Mouse (Mus musculus): ENCODE measurements around the gene Msmb. TPM values are rescaled to one million over a fixed set of nuclear protein-coding genes. Genes with fewer than 3 reads are reported as not detected.
"Not testable (repeated sequence)": the region's sequence is repeated elsewhere in the genome, so short reads cannot be mapped to it uniquely, and the experiment has no call there.

Msmb gene
- polyA plus RNA-seq, 1 experiment from 2014 or later: not detected

GRCm38 (mm10) chr14:32106911-32107310 lies 34.9 kb upstream of the Msmb start:
- ATAC-seq (replicated peaks; ENCODE audit: low FRiP score) (no peak), DNase-seq (ENCODE audit: low spot score) (no peak)
- no peaks in the 10 kb centered on the region for H3K9me3 ChIP-seq (ENCODE audit: control insufficient read depth, low read length)
- no peak overlapping the region for H3K4me2 ChIP-seq
- H3K27ac ChIP-seq (ENCODE audit: low read depth, low read length): no peak overlapping the region
- WGBS: 87% methylated on average over 4 of the region's 4 CpGs
- 0 out of 2 replicates have a peak, but pooled peaks cover 2% of the 10 kb centered on the region for H3K4me1 ChIP-seq (replicated peaks; ENCODE audit: control insufficient read depth, insufficient read depth, low read length)
- H3K27me3 ChIP-seq (replicated peaks; ENCODE audit: control insufficient read depth, insufficient read depth, low read length): no peaks in the 10 kb centered on the region
- peaks cover 6% of the 10 kb centered on the region; the same call in 1 of the 2 replicates for H3K36me3 ChIP-seq (ENCODE audit: control insufficient read depth, insufficient read depth, low read length)
- H3K9ac ChIP-seq (ENCODE audit: low read depth, low read length): no peak overlapping the region
- no peak overlapping the region for H3K4me3 ChIP-seq (ENCODE audit: low read depth, low read length)

- not testable (repeated sequence) for H3K27ac ChIP-seq (ENCODE audit: low read depth, low read length); DNase-seq (ENCODE audit: low spot score); ATAC-seq (replicated peaks; ENCODE audit: low FRiP score); H3K4me1 ChIP-seq (replicated peaks; ENCODE audit: control insufficient read depth, insufficient read depth, low read length); H3K36me3 ChIP-seq (ENCODE audit: control insufficient read depth, insufficient read depth, low read length); H3K4me3 ChIP-seq (ENCODE audit: low read depth, low read length); H3K9ac ChIP-seq (ENCODE audit: low read depth, low read length); H3K27me3 ChIP-seq (replicated peaks; ENCODE audit: control insufficient read depth, insufficient read depth, low read length); H3K4me2 ChIP-seq; H3K9me3 ChIP-seq (ENCODE audit: control insufficient read depth, low read length)
- 89% methylated on average over 10 of the region's 10 CpGs for WGBS
Measured at GRCm38 (mm10) chr14:32112124-32112523, 29.7 kb upstream of the Msmb start.

- Histone ChIP-seq H3K9ac (ENCODE audit: low read depth, low read length) (no peak overlapping the region), H3K4me2 (no peak overlapping the region), H3K9me3 (ENCODE audit: control insufficient read depth, low read length) (no peaks in the 10 kb centered on the region), H3K36me3 (ENCODE audit: control insufficient read depth, insufficient read depth, low read length) (no peaks in the 10 kb centered on the region), H3K27ac (ENCODE audit: low read depth, low read length) (no peak overlapping the region), H3K4me3 (ENCODE audit: low read depth, low read length) (no peak overlapping the region), H3K27me3 (replicated peaks; ENCODE audit: control insufficient read depth, insufficient read depth, low read length) (no peaks in the 10 kb centered on the region), H3K4me1 (replicated peaks; ENCODE audit: control insufficient read depth, insufficient read depth, low read length) (no peaks in the 10 kb centered on the region; the same call in 1 of the 2 replicates)
- ATAC-seq (replicated peaks; ENCODE audit: low FRiP score) (no peak), DNase-seq (ENCODE audit: low spot score) (no peak)
- 71% methylated on average over 11 of the region's 11 CpGs for WGBS
Measured at GRCm38 (mm10) chr14:32120940-32121919, 20.6 kb upstream of the Msmb start.

- Histone ChIP-seq H3K4me1 (replicated peaks; ENCODE audit: control insufficient read depth, insufficient read depth, low read length) (no peaks in the 10 kb centered on the region; the same call in 1 of the 2 replicates), H3K36me3 (ENCODE audit: control insufficient read depth, insufficient read depth, low read length) (no peaks in the 10 kb centered on the region), H3K4me3 (ENCODE audit: low read depth, low read length) (no peak overlapping the region), H3K27me3 (replicated peaks; ENCODE audit: control insufficient read depth, insufficient read depth, low read length) (no peaks in the 10 kb centered on the region), H3K9ac (ENCODE audit: low read depth, low read length) (no peak overlapping the region), H3K4me2 (no peak overlapping the region), H3K27ac (ENCODE audit: low read depth, low read length) (no peak overlapping the region), H3K9me3 (ENCODE audit: control insufficient read depth, low read length) (no peaks in the 10 kb centered on the region)
- DNase-seq (ENCODE audit: low spot score) (no peak), ATAC-seq (replicated peaks; ENCODE audit: low FRiP score) (peak; percentile 62; the same call in 1 of the 2 replicates)
- 41% methylated on average over 2 of the region's 2 CpGs for WGBS
Measured at GRCm38 (mm10) chr14:32121920-32122315, 19.9 kb upstream of the Msmb start.

- Histone ChIP-seq H3K9ac (ENCODE audit: low read depth, low read length) (no peak overlapping the region), H3K27me3 (replicated peaks; ENCODE audit: control insufficient read depth, insufficient read depth, low read length) (no peaks in the 10 kb centered on the region), H3K36me3 (ENCODE audit: control insufficient read depth, insufficient read depth, low read length) (no peaks in the 10 kb centered on the region), H3K4me2 (no peak overlapping the region), H3K27ac (ENCODE audit: low read depth, low read length) (no peak overlapping the region), H3K4me1 (replicated peaks; ENCODE audit: control insufficient read depth, insufficient read depth, low read length) (no peaks in the 10 kb centered on the region; the same call in 1 of the 2 replicates), H3K9me3 (ENCODE audit: control insufficient read depth, low read length) (no peaks in the 10 kb centered on the region), H3K4me3 (ENCODE audit: low read depth, low read length) (no peak overlapping the region)
- WGBS: 59% methylated on average over 3 of the region's 3 CpGs
- DNase-seq (ENCODE audit: low spot score): no peak
- no peak for ATAC-seq (replicated peaks; ENCODE audit: low FRiP score)
Measured at GRCm38 (mm10) chr14:32124261-32124660, 17.6 kb upstream of the Msmb start.

GRCm38 (mm10) chr14:32125256-32125655 lies 16.6 kb upstream of the Msmb start:
- not testable (repeated sequence) for H3K9ac ChIP-seq (ENCODE audit: low read depth, low read length); H3K4me2 ChIP-seq; ATAC-seq (replicated peaks; ENCODE audit: low FRiP score); H3K9me3 ChIP-seq (ENCODE audit: control insufficient read depth, low read length); H3K27me3 ChIP-seq (replicated peaks; ENCODE audit: control insufficient read depth, insufficient read depth, low read length); H3K4me3 ChIP-seq (ENCODE audit: low read depth, low read length); H3K27ac ChIP-seq (ENCODE audit: low read depth, low read length); H3K36me3 ChIP-seq (ENCODE audit: control insufficient read depth, insufficient read depth, low read length); H3K4me1 ChIP-seq (replicated peaks; ENCODE audit: control insufficient read depth, insufficient read depth, low read length); DNase-seq (ENCODE audit: low spot score)
- 70% methylated on average over 5 of the region's 5 CpGs for WGBS

GRCm38 (mm10) chr14:32128409-32128808 lies 13.4 kb upstream of the Msmb start:
- no peak overlapping the region for H3K4me3 ChIP-seq (ENCODE audit: low read depth, low read length)
- DNase-seq (ENCODE audit: low spot score): no peak
- H3K9ac ChIP-seq (ENCODE audit: low read depth, low read length): no peak overlapping the region
- H3K4me1 ChIP-seq (replicated peaks; ENCODE audit: control insufficient read depth, insufficient read depth, low read length): peaks cover 12% of the 10 kb centered on the region
- no peak overlapping the region for H3K4me2 ChIP-seq
- no peaks in the 10 kb centered on the region for H3K27me3 ChIP-seq (replicated peaks; ENCODE audit: control insufficient read depth, insufficient read depth, low read length)
- H3K27ac ChIP-seq (ENCODE audit: low read depth, low read length): no peak overlapping the region
- H3K36me3 ChIP-seq (ENCODE audit: control insufficient read depth, insufficient read depth, low read length): no peaks in the 10 kb centered on the region
- H3K9me3 ChIP-seq (ENCODE audit: control insufficient read depth, low read length): no peaks in the 10 kb centered on the region
- no peak for ATAC-seq (replicated peaks; ENCODE audit: low FRiP score)
- WGBS: 66% methylated on average over 5 of the region's 5 CpGs

GRCm38 (mm10) chr14:32131836-32132235 lies 10.0 kb upstream of the Msmb start:
- no peak for DNase-seq (ENCODE audit: low spot score)
- Histone ChIP-seq H3K27me3 (replicated peaks; ENCODE audit: control insufficient read depth, insufficient read depth, low read length) (no peaks in the 10 kb centered on the region), H3K36me3 (ENCODE audit: control insufficient read depth, insufficient read depth, low read length) (no peaks in the 10 kb centered on the region), H3K9ac (ENCODE audit: low read depth, low read length) (no peak overlapping the region), H3K9me3 (ENCODE audit: control insufficient read depth, low read length) (no peaks in the 10 kb centered on the region), H3K4me1 (replicated peaks; ENCODE audit: control insufficient read depth, insufficient read depth, low read length) (peaks cover 39% of the 10 kb centered on the region), H3K27ac (ENCODE audit: low read depth, low read length) (no peak overlapping the region), H3K4me3 (ENCODE audit: low read depth, low read length) (no peak overlapping the region), H3K4me2 (no peak overlapping the region)
- ATAC-seq (replicated peaks; ENCODE audit: low FRiP score): peak; percentile 78
- WGBS: 18% methylated on average over 4 of the region's 4 CpGs

GRCm38 (mm10) chr14:32134293-32134692 lies 7.5 kb upstream of the Msmb start:
- WGBS: 15% methylated on average over 2 of the region's 2 CpGs
- H3K9ac ChIP-seq (ENCODE audit: low read depth, low read length): no peak overlapping the region
- peaks cover 39% of the 10 kb centered on the region for H3K4me1 ChIP-seq (replicated peaks; ENCODE audit: control insufficient read depth, insufficient read depth, low read length)
- peak overlapping the region; percentile 37 for H3K4me2 ChIP-seq
- no peaks in the 10 kb centered on the region for H3K27me3 ChIP-seq (replicated peaks; ENCODE audit: control insufficient read depth, insufficient read depth, low read length)
- no peaks in the 10 kb centered on the region for H3K36me3 ChIP-seq (ENCODE audit: control insufficient read depth, insufficient read depth, low read length)
- ATAC-seq (replicated peaks; ENCODE audit: low FRiP score) (peak; percentile 78), DNase-seq (ENCODE audit: low spot score) (no peak)
- no peaks in the 10 kb centered on the region for H3K9me3 ChIP-seq (ENCODE audit: control insufficient read depth, low read length)
- H3K27ac ChIP-seq (ENCODE audit: low read depth, low read length): peak overlapping the region; percentile 40
- H3K4me3 ChIP-seq (ENCODE audit: low read depth, low read length): no peak overlapping the region
